Mouse (Mus musculus) liver, adult 2 months (tissue): ENCODE results near the gene Arhgef25.

Experiments
- CTCF ChIP-seq: fragments of 200-500 bp; IDR thresholded peaks from 2 replicates; pipeline ENCODE4 v1.5.1; 2011; ENCODE audit warnings: low read depth, low read length, control low read depth
- POLR2A ChIP-seq: fragments of 200-500 bp; IDR thresholded peaks from 2 replicates; pipeline ENCODE4 v1.6.1; 2011; ENCODE audit warnings: low read length, control low read depth; ENCODE audit not compliant: insufficient read depth; ENCODE audit errors: extremely low read depth

DNA sequence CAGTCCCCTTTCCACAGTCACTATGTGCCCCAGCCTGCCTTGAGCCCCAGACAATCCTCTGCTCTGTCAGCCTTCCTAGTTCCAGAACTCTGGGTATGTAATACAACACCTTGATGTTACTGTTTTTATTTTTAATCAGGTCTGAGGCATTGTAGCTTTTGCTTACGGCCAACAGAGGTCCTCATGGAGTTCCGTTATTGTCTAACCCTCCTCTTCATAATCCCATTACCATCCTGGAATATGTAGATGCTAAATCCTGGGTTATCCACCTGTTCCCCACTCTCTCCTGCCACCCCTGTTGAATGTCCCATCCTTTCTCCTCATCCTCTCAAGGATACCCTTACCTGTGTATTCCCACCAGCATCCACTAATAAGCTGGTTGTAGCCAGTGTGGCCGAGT lies 13.7 kb downstream of the Arhgef25 start:
- TF ChIP-seq CTCF: no peak
- TF ChIP-seq POLR2A: no peak
